In genomic region chr2:25970426-25970825, GRCm38 (mm10) we compare ENCODE assay signal across 10 mouse cellular contexts. TPM values are rescaled to one million over a fixed set of nuclear protein-coding genes. Genes with fewer than 3 reads are reported as not detected.
DNase-seq lines count a peak whose midpoint lies in the region; ATAC-seq lines count a peak whose summit lies in the region.
"Had no signal": no experiment of that assay in that cellular context is flagged by ENCODE, and none has a peak within 500 bp of the region (broad histone marks: within the 10 kb centered on the region; RNA-seq: fewer than 3 reads in every experiment).

No protein-coding gene starts in this region.

- H3K9ac ChIP-seq in heart, embryonic 11.5 days (ENCODE audit: low read depth, low read length): no peak overlapping the region
- H3K9ac ChIP-seq in neural tube, embryonic 13.5 days: no peak overlapping the region
- no peak overlapping the region for H3K9ac ChIP-seq in neural tube, embryonic 15.5 days (replicated peaks)
- H3K9ac ChIP-seq: limb, embryonic 13.5 days had no signal

- H3K27me3 ChIP-seq in heart, embryonic 11.5 days (ENCODE audit: control insufficient read depth, insufficient read depth, low read length): no peaks in the 10 kb centered on the region
- no peaks in the 10 kb centered on the region for H3K27me3 ChIP-seq in neural tube, embryonic 13.5 days
- H3K27me3 ChIP-seq in neural tube, embryonic 15.5 days (replicated peaks): no peaks in the 10 kb centered on the region
- H3K27me3 ChIP-seq: limb, embryonic 13.5 days had no signal

- H3K4me2 ChIP-seq in heart, embryonic 11.5 days: no peak overlapping the region
- H3K4me2 ChIP-seq in neural tube, embryonic 13.5 days: no peak overlapping the region
- H3K4me2 ChIP-seq in neural tube, embryonic 15.5 days: no peak overlapping the region
- H3K4me2 ChIP-seq: limb, embryonic 13.5 days had no signal

- H3K36me3 ChIP-seq in heart, embryonic 11.5 days (ENCODE audit: control insufficient read depth, insufficient read depth, low read length): peaks cover 2% of the 10 kb centered on the region; the same call in 1 of the 2 replicates
- peaks cover 15% of the 10 kb centered on the region for H3K36me3 ChIP-seq in neural tube, embryonic 13.5 days
- H3K36me3 ChIP-seq in neural tube, embryonic 15.5 days: peaks cover 12% of the 10 kb centered on the region

- no peak overlapping the region for H3K4me3 ChIP-seq in heart, embryonic 11.5 days (ENCODE audit: low read depth, low read length)
- H3K4me3 ChIP-seq in neural tube, embryonic 13.5 days: no peak overlapping the region
- no peak overlapping the region for H3K4me3 ChIP-seq in neural tube, embryonic 15.5 days (replicated peaks)
- H3K4me3 ChIP-seq: limb, embryonic 13.5 days had no signal

- H3K27ac ChIP-seq in heart, embryonic 11.5 days (ENCODE audit: low read depth, low read length): no peak overlapping the region; the same call in 1 of the 2 replicates
- no peak overlapping the region for H3K27ac ChIP-seq in neural tube, embryonic 13.5 days (replicated peaks)
- no peak overlapping the region for H3K27ac ChIP-seq in neural tube, embryonic 15.5 days (replicated peaks)
- H3K27ac ChIP-seq: limb, embryonic 13.5 days had no signal

- peak; percentile 70 to 74 for DNase-seq in heart, adult 18-20 months
- DNase-seq in heart, adult 8-10 months (ENCODE audit: low spot score): peak; percentile 63
- no peak for DNase-seq in Muller cell, postnatal 12 days (ENCODE audit: inconsistent ontology term)
- no peak for DNase-seq in natural killer cell, adult 2 months (ENCODE audit: low spot score in 2 of 2)
- DNase-seq: adrenal gland, postnatal 10 days had no signal

- 50% methylated on average over 2 of the region's 2 CpGs for WGBS in heart, embryonic 11.5 days (ENCODE audit: insufficient replicate concordance)
- 86% methylated on average over 2 of the region's 2 CpGs for WGBS in neural tube, embryonic 13.5 days
- WGBS in neural tube, embryonic 15.5 days: 80% methylated on average over 2 of the region's 2 CpGs

- ATAC-seq in heart, embryonic 11.5 days (replicated peaks; ENCODE audit: insufficient number of reproducible peaks, low FRiP score, low TSS enrichment): no peak
- peak; percentile 19; the same call in 1 of the 2 replicates for ATAC-seq in neural tube, embryonic 13.5 days (ENCODE audit: low read depth)
- no peak for ATAC-seq in neural tube, embryonic 15.5 days (ENCODE audit: low FRiP score)
- peak; percentile 26 for ATAC-seq in megakaryocyte progenitor cell, adult 5-6 weeks (replicated peaks; ENCODE audit: poor library complexity)

- H3K4me1 ChIP-seq in heart, embryonic 11.5 days (ENCODE audit: control insufficient read depth, insufficient read depth, low read length): peaks cover 19% of the 10 kb centered on the region
- H3K4me1 ChIP-seq in neural tube, embryonic 13.5 days (replicated peaks): peaks cover 37% of the 10 kb centered on the region
- peaks cover 22% of the 10 kb centered on the region for H3K4me1 ChIP-seq in neural tube, embryonic 15.5 days
- H3K4me1 ChIP-seq: limb, embryonic 13.5 days had no signal

- no peaks in the 10 kb centered on the region for H3K9me3 ChIP-seq in heart, embryonic 11.5 days (replicated peaks; ENCODE audit: control insufficient read depth, low read length)
- H3K9me3 ChIP-seq in neural tube, embryonic 13.5 days: no peaks in the 10 kb centered on the region
- no peaks in the 10 kb centered on the region for H3K9me3 ChIP-seq in neural tube, embryonic 15.5 days (replicated peaks)
- H3K9me3 ChIP-seq: limb, embryonic 13.5 days had no signal

RNA-seq across cellular contexts. Expression of gene Camsap1, which starts 12.7 kb away (rescaled TPM):
- 10 to 100 TPM; 32.6 to 32.8 TPM for total RNA-seq in heart, adult 18-20 months (2021)
- 8.9 and 14.1 TPM in 2 replicates for polyA plus RNA-seq in heart, embryonic 11.5 days (2014; fragmentation: Nextera tagmentation; extraction: Ambion mirVana)
- polyA plus RNA-seq in neural tube, embryonic 13.5 days (2015; fragmentation: Nextera tagmentation; extraction: Ambion mirVana): 55.6 and 61.4 TPM in 2 replicates
- 42.3 and 61.6 TPM in 2 replicates for polyA plus RNA-seq in neural tube, embryonic 15.5 days (2015; fragmentation: Nextera tagmentation; extraction: Ambion mirVana)
- total RNA-seq in heart, adult 8-10 months (2022): 10 to 100 TPM; 32.6 to 42.3 (median 39.6) TPM
- total RNA-seq in megakaryocyte progenitor cell, adult 5-6 weeks (2015): 12.5 and 13.2 TPM in 2 replicates
- 7.9 and 14.2 TPM in 2 replicates for total RNA-seq in megakaryocyte progenitor cell, adult 5-6 weeks (2017)

RNA-seq across cellular contexts. Expression of gene Ubac1, which starts 51.1 kb away (rescaled TPM):
- 10 to 100 TPM; 80.3 to 90.3 TPM for total RNA-seq in heart, adult 18-20 months (2021)
- polyA plus RNA-seq in heart, embryonic 11.5 days (2014; fragmentation: Nextera tagmentation; extraction: Ambion mirVana): 136 and 141 TPM in 2 replicates
- polyA plus RNA-seq in neural tube, embryonic 13.5 days (2015; fragmentation: Nextera tagmentation; extraction: Ambion mirVana): 116 and 124 TPM in 2 replicates
- 138 and 148 TPM in 2 replicates for polyA plus RNA-seq in neural tube, embryonic 15.5 days (2015; fragmentation: Nextera tagmentation; extraction: Ambion mirVana)
- 10 to 100 TPM; 80.7 to 88.9 (median 87.8) TPM for total RNA-seq in heart, adult 8-10 months (2022)
- 62.2 and 62.7 TPM in 2 replicates for total RNA-seq in megakaryocyte progenitor cell, adult 5-6 weeks (2015)
- total RNA-seq in megakaryocyte progenitor cell, adult 5-6 weeks (2017): 34.4 and 44.1 TPM in 2 replicates

Comparison
In these comparisons a context has a peak if more than half of its experiments do, and no peak if none do; other contexts are left out.
1. ATAC-seq: peak in neural tube, embryonic 13.5 days (single experiment) and megakaryocyte progenitor cell, adult 5-6 weeks (single experiment); none in heart, embryonic 11.5 days (single experiment) and neural tube, embryonic 15.5 days (single experiment).
2. DNase-seq: peak in heart, adult 18-20 months (2 of 2) and heart, adult 8-10 months (single experiment); none in Muller cell, postnatal 12 days (single experiment) and natural killer cell, adult 2 months (0 of 2).